Mouse (Mus musculus): ENCODE data around the gene Myh9. TPM values are rescaled to one million over a fixed set of nuclear protein-coding genes. Genes with fewer than 3 reads are reported as not detected.

Gene Myh9
- total RNA-seq (2023): 1,000 to 10,000 TPM; 1,538 to 1,599 TPM

GRCm38 (mm10) chr15:77842047-77842843 lies at the start of gene Myh9:
Gene Myh9, minus strand, starts transcription at chr15:77842175.

GRCm38 (mm10) chr15:77756848-77757247 lies 85.1 kb downstream of the Myh9 start, which contains the start of gene Apol8:
Gene Apol8, minus strand, starts transcription at chr15:77757003.

GRCm38 (mm10) chr15:77728739-77729138 lies 113.2 kb downstream of the Myh9 start, which contains the start of gene Apol9b:
Gene Apol9b, plus strand, starts transcription at chr15:77729039.

Other genes starting within 250 kb of the Myh9 start
- gene Apol10b, start 246.1 kb downstream of the Myh9 start, total RNA-seq (2023): not detected
- gene Gm36245, start 242.9 kb downstream of the Myh9 start, total RNA-seq (2023): not detected
- under 1 TPM; 0.64 to 0.71 TPM for gene Apol11b, start 198.9 kb downstream of the Myh9 start, total RNA-seq (2023)
- not detected for gene Apol7e, start 143.3 kb downstream of the Myh9 start, total RNA-seq (2023)
- gene Apol9b, start 113.1 kb downstream of the Myh9 start, total RNA-seq (2023): not detected
- gene Apol8, start 85.2 kb downstream of the Myh9 start, total RNA-seq (2023): 1 to 10 TPM; 5.1 to 8.3 TPM
- 10 to 100 TPM; 68.0 to 69.7 TPM for gene Txn2, start 86.8 kb upstream of the Myh9 start, total RNA-seq (2023)
- gene Foxred2, start 114.5 kb upstream of the Myh9 start, total RNA-seq (2023): 10 to 100 TPM; 28.0 to 30.9 TPM
- 10 to 100 TPM; 70.3 to 83.7 TPM for gene Eif3d, start 128.6 kb upstream of the Myh9 start, total RNA-seq (2023)